Mouse (Mus musculus) embryonic facial prominence, embryonic 11.5 days (tissue): ENCODE results near the gene Myrip. TPM values are rescaled to one million over a fixed set of nuclear protein-coding genes. Genes with fewer than 3 reads are reported as not detected.

Experiments used
- ATAC-seq: fragments of 200-750 bp; cut with Nextera tagmentation; replicated peaks from 2 replicates; pipeline ENCODE4 v1.8.0; 2017; ENCODE audit warnings: low read depth; ENCODE audit not compliant: insufficient number of reproducible peaks, low FRiP score, low TSS enrichment
- DNase-seq: peaks from one replicate; pipeline ENCODE4 v3.0.0-alpha.2; 2015; ENCODE audit warnings: low spot score
- H3K27ac ChIP-seq: fragments of 300-500 bp; sonication (generic); replicated peaks from 2 replicates; pipeline ENCODE4 v1.5.1; 2014; ENCODE audit warnings: mild to moderate bottlenecking, low read depth, low read length, control low read depth
- H3K27me3 ChIP-seq: fragments of 300-500 bp; sonication (generic); 2 replicates; pipeline ENCODE4 v1.6.1; 2014; ENCODE audit warnings: mild to moderate bottlenecking, low read length, moderate library complexity, mixed read lengths; ENCODE audit not compliant: control insufficient read depth, insufficient read depth
- H3K36me3 ChIP-seq: fragments of 300-500 bp; sonication (generic); replicated peaks from 2 replicates; pipeline ENCODE4 v1.6.1; 2014; ENCODE audit warnings: low read depth, mild to moderate bottlenecking, low read length, moderate library complexity, mixed read lengths; ENCODE audit not compliant: control insufficient read depth, insufficient read depth
- H3K4me1 ChIP-seq: fragments of 300-500 bp; sonication (generic); 2 replicates; pipeline ENCODE4 v1.6.1; 2014; ENCODE audit warnings: low read length, mixed read lengths; ENCODE audit not compliant: control insufficient read depth, insufficient read depth
- H3K4me2 ChIP-seq: fragments of 300-500 bp; sonication (generic); 2 replicates; pipeline ENCODE4 v1.6.1; 2014; ENCODE audit warnings: low read depth, mild to moderate bottlenecking, control low read depth, low read length, moderate library complexity
- H3K4me3 ChIP-seq: fragments of 300-500 bp; sonication (generic); 2 replicates; pipeline ENCODE4 v1.5.1; 2014; ENCODE audit warnings: low read depth, low read length, control low read depth
- H3K9ac ChIP-seq: fragments of 300-500 bp; sonication (generic); replicated peaks from 2 replicates; pipeline ENCODE4 v1.6.1; 2014; ENCODE audit warnings: mild to moderate bottlenecking, control low read depth, low read length
- H3K9me3 ChIP-seq: fragments of 300-500 bp; sonication (generic); replicated peaks from 2 replicates; pipeline ENCODE4 v1.6.1; 2016; ENCODE audit warnings: mild to moderate bottlenecking, low read length, inconsistent platforms, mixed read lengths; ENCODE audit not compliant: control insufficient read depth
- WGBS: fragments of 180-500 bp; shearing (Covaris S2); extraction: QIAGEN DNeasy Blood & Tissue Kit; methylation state at CpG from one replicate; pipeline ENCODE4 v1.1.7; 2014; 5-methylcytosine and 5-hydroxymethylcytosine counted together
- polyA plus RNA-seq: library from polyadenylated mRNA; unstranded; fragments of >200 nt; fragmentation: Nextera tagmentation; extraction: Ambion mirVana; gene quantifications from 2 replicates; pipeline ENCODE4 v1.2.1, GENCODE M21; 2014

Myrip gene
- polyA plus RNA-seq, 1 experiment from 2014 or later, result 0.43 TPM

GRCm38 (mm10) chr9:120288011-120288410 is 13.3 kb upstream of the Myrip start:
- H3K4me1 ChIP-seq, result no peaks in the 10 kb centered on the region
- no peaks in the 10 kb centered on the region for H3K36me3 ChIP-seq
- H3K9me3 ChIP-seq, result no peaks in the 10 kb centered on the region
- no peak overlapping the region for H3K4me2 ChIP-seq
- H3K4me3 ChIP-seq, result no peak overlapping the region
- no peak overlapping the region for H3K27ac ChIP-seq
- WGBS, result 48% methylated on average over 3 of the region's 3 CpGs
- no peaks in the 10 kb centered on the region for H3K27me3 ChIP-seq
- ATAC-seq (no peak), DNase-seq (no peak)
- no peak overlapping the region for H3K9ac ChIP-seq

- ATAC-seq, result no peak
- Histone ChIP-seq H3K9me3 (no peaks in the 10 kb centered on the region), H3K4me1 (no peaks in the 10 kb centered on the region), H3K4me2 (no peak overlapping the region), H3K4me3 (no peak overlapping the region), H3K27me3 (no peaks in the 10 kb centered on the region), H3K9ac (no peak overlapping the region), H3K36me3 (no peaks in the 10 kb centered on the region), H3K27ac (no peak overlapping the region)
- no peak for DNase-seq
- WGBS, result 91% methylated on average over 2 of the region's 2 CpGs
Measured at GRCm38 (mm10) chr9:120290375-120290774, 10.9 kb upstream of the Myrip start.

- H3K27ac ChIP-seq, result no peak overlapping the region
- H3K9ac ChIP-seq, result no peak overlapping the region
- 41% methylated on average over 5 of the region's 5 CpGs for WGBS
- H3K9me3 ChIP-seq, result no peaks in the 10 kb centered on the region
- no peaks in the 10 kb centered on the region for H3K36me3 ChIP-seq
- H3K4me2 ChIP-seq, result no peak overlapping the region
- no peaks in the 10 kb centered on the region for H3K4me1 ChIP-seq
- H3K27me3 ChIP-seq, result no peaks in the 10 kb centered on the region
- DNase-seq, result no peak
- no peak overlapping the region for H3K4me3 ChIP-seq
- ATAC-seq, result no peak
Measured at GRCm38 (mm10) chr9:120292488-120292887, 8.8 kb upstream of the Myrip start.

GRCm38 (mm10) chr9:120295527-120295926 is 5.8 kb upstream of the Myrip start:
- no peak for DNase-seq
- H3K4me2 ChIP-seq, result no peak overlapping the region
- ATAC-seq, result no peak
- no peaks in the 10 kb centered on the region for H3K36me3 ChIP-seq
- no peaks in the 10 kb centered on the region for H3K9me3 ChIP-seq
- H3K4me3 ChIP-seq, result no peak overlapping the region
- no peak overlapping the region for H3K9ac ChIP-seq
- H3K27me3 ChIP-seq, result no peaks in the 10 kb centered on the region
- H3K27ac ChIP-seq, result no peak overlapping the region
- H3K4me1 ChIP-seq, result no peaks in the 10 kb centered on the region
- WGBS, result 80% methylated on average over 5 of the region's 5 CpGs

GRCm38 (mm10) chr9:120296938-120297337 is 4.4 kb upstream of the Myrip start:
- H3K4me2 ChIP-seq, result no peak overlapping the region
- 83% methylated on average over 1 of the region's 1 CpGs for WGBS
- no peak overlapping the region for H3K9ac ChIP-seq
- H3K36me3 ChIP-seq, result no peaks in the 10 kb centered on the region
- H3K9me3 ChIP-seq, result no peaks in the 10 kb centered on the region
- H3K4me3 ChIP-seq, result no peak overlapping the region
- no peak for ATAC-seq
- H3K27me3 ChIP-seq, result no peaks in the 10 kb centered on the region; the same call in 1 of the 2 replicates
- no peaks in the 10 kb centered on the region for H3K4me1 ChIP-seq
- H3K27ac ChIP-seq, result no peak overlapping the region
- no peak for DNase-seq

GRCm38 (mm10) chr9:120299429-120299828 is 1.9 kb upstream of the Myrip start:
- Histone ChIP-seq H3K27me3 (peaks cover 23% of the 10 kb centered on the region), H3K9ac (no peak overlapping the region), H3K36me3 (no peaks in the 10 kb centered on the region), H3K9me3 (no peaks in the 10 kb centered on the region; the same call in 1 of the 2 replicates), H3K4me3 (no peak overlapping the region), H3K27ac (no peak overlapping the region), H3K4me1 (peaks cover 3% of the 10 kb centered on the region), H3K4me2 (no peak overlapping the region)
- WGBS, result 69% methylated on average over 2 of the region's 2 CpGs
- ATAC-seq, result no peak
- DNase-seq, result no peak

- Histone ChIP-seq H3K9me3 (no peaks in the 10 kb centered on the region; the same call in 1 of the 2 replicates), H3K9ac (no peak overlapping the region), H3K27ac (no peak overlapping the region), H3K4me1 (peaks cover 4% of the 10 kb centered on the region), H3K27me3 (peaks cover 39% of the 10 kb centered on the region), H3K36me3 (no peaks in the 10 kb centered on the region), H3K4me3 (peak overlapping the region; percentile 51), H3K4me2 (peak overlapping the region; percentile 97)
- ATAC-seq (no peak), DNase-seq (no peak)
- WGBS, result 11% methylated on average over 19 of the region's 19 CpGs
Measured at GRCm38 (mm10) chr9:120302980-120303452, 1.7 kb downstream of the Myrip start.

- peaks cover 39% of the 10 kb centered on the region for H3K27me3 ChIP-seq
- peak overlapping the region; percentile 51 for H3K4me3 ChIP-seq
- H3K27ac ChIP-seq, result no peak overlapping the region
- no peak overlapping the region for H3K9ac ChIP-seq
- DNase-seq, result peak; percentile 45
- under 1% methylated on average over 62 of the region's 103 CpGs for WGBS
- peak; percentile 69 for ATAC-seq
- H3K4me2 ChIP-seq, result peak overlapping the region; percentile 97
- H3K4me1 ChIP-seq, result peaks cover 4% of the 10 kb centered on the region
- H3K36me3 ChIP-seq, result no peaks in the 10 kb centered on the region
- H3K9me3 ChIP-seq, result no peaks in the 10 kb centered on the region; the same call in 1 of the 2 replicates
Measured at GRCm38 (mm10) chr9:120303453-120304299, 2.4 kb downstream of the Myrip start.
